Mouse (Mus musculus) testis, adult 2 months (tissue): ENCODE measurements around the gene Dennd6b.

Experiments
- CTCF ChIP-seq: fragments of 200-500 bp; IDR thresholded peaks from 2 replicates; pipeline ENCODE4 v1.5.1; 2012; ENCODE audit warnings: low read depth, mild to moderate bottlenecking, inconsistent platforms, low read length, moderate library complexity; ENCODE audit not compliant: control insufficient read depth, insufficient read depth, insufficient replicate concordance
- POLR2A ChIP-seq: fragments of 200-500 bp; IDR thresholded peaks from 2 replicates; pipeline ENCODE4 v1.6.1; 2012; ENCODE audit warnings: low read depth, mild to moderate bottlenecking, inconsistent platforms, low read length, moderate library complexity; ENCODE audit not compliant: control insufficient read depth

GRCm38 (mm10) chr15:89138046-89138405 is 58.3 kb downstream of the Dennd6b start:
- TF ChIP-seq CTCF = no peak
- TF ChIP-seq POLR2A = no peak
